Mouse (Mus musculus) layer of hippocampus, adult 18-20 months (tissue): ENCODE data around the gene Rpusd1. TPM values are rescaled to one million over a fixed set of nuclear protein-coding genes. Genes with fewer than 3 reads are reported as not detected.
"Not testable (repeated sequence)": the region's sequence is repeated elsewhere in the genome, so short reads cannot be mapped to it uniquely, and the experiment has no call there.

Source experiments
- DNase-seq, 2 experiments: peaks; one replicate each; pipeline ENCODE4 v3.0.0; 2022; ENCODE audit warnings: low spot score in 2 of 2
- total RNA-seq, 2 experiments: library from RNA; stranded (reverse); gene quantifications; 2 replicates each; pipeline ENCODE4 v1.2.3; 2021

Gene Rpusd1
- total RNA-seq, 2 experiments from 2014 or later, result 63.5 to 64.1 TPM

DNA sequence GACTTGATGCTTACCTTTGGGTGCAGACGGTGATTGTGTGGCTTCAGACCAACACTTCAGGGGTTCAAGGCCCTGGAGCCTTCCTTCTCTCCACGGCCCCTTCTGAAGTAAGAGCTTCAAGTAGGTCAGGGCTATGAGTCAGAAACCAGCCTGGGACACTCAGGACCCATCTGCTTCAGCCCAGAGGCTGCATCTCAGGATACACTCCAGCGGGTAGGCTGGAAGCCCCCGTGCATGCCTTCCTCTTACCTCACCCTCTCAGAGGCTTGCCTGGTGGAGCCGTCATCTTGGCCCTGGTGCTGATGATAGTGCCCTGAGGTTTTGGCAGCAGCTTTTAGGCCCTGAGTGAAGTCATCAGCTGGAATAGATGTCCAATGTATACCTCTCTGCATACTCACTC lies 7.8 kb downstream of the Rpusd1 start:
- DNase-seq, result no peak

GRCm38 (mm10) chr17:25735745-25736144 lies 8.3 kb downstream of the Rpusd1 start, which contains the start of gene Mslnl:
TSS of gene Mslnl (plus strand) at chr17:25736042.
- no peak for DNase-seq

- no peak for DNase-seq
These were observed 11.4 kb downstream of the Rpusd1 start for GRCm38 (mm10) chr17:25738861-25739260.

GRCm38 (mm10) chr17:25741471-25741870 lies 14.0 kb downstream of the Rpusd1 start:
- not testable (repeated sequence) for DNase-seq

- no peak for DNase-seq
These were observed 16.4 kb downstream of the Rpusd1 start for GRCm38 (mm10) chr17:25743831-25744230.

DNA sequence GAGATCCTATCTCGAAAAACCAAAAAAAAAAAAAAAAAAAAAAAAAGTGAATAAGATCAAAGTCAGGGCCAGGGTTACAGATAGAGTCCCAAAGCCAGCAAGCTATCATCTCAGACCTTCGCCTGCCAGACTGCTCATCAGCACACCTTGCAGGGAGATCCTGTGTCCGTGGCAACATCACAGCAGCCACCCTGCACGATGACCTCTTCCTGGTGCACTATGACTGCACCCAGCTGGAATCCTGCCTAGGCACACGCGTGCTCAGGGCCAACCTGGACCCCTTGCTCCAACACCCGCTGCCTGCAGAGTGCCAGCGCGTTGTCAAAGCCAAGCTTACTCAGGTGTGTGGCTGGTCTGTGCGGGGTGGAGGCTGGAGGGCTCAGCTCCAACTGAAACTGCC lies 16.8 kb downstream of the Rpusd1 start:
- DNase-seq, result no peak

- no peak for DNase-seq
These were observed 20.8 kb downstream of the Rpusd1 start for GRCm38 (mm10) chr17:25748238-25748637.

DNA sequence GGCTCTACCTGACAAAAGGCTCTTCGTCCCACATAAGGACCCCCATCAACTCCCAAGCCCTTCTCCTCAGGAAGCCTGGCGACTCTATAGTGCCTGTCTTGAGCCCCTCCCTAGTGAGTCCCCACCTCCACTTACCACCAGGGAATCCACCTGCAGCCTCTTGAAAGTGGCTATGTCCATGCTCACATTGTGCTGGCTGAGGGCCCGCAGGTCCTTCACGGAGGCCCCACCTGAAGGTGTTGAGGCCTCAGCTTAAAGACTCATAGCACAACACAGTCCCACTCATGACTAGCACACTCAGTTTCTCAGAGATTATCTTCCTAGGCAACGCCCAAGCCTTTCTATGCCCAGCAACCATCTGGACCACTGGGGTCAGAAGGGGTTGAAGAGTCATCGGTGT lies 21.8 kb downstream of the Rpusd1 start:
- no peak for DNase-seq

DNA sequence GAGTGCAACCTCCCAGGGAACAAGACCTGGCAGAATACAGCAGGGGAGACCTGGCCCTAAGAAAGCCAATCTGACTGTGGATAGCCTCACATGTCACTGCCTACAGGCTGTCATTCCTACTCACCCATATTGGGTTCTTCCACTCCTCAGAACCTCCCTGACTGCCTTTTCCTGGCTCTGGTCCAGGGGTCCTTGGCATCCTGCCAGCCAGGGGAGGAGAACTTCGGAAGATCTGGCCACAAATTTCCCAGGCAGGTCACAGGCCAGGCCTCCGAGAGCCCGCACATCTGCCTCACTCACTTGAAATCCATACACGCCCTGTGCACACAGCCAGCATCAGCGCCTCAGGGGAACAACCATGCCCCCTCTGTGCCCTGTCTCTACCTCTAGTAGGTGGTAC lies 24.0 kb downstream of the Rpusd1 start:
- no peak for DNase-seq

DNA sequence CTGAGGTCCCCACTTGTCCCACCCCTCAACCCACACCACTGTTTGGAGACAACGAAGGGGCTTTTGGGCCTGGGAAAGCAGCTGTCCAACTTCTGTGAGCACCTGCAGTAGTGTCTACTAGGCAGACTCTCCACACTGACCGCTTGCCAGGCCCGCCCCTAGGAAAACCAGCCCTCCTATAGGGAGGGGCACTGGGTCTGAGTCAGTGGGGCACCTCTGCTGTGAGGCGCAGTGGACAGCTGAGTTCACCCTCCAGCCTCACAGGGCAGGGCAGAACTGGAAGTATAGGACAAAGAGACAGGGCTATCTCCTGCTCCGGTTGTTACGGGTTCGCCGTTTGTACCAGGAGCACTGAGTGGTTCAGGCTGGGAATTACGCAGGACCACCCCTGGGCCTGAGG lies 26.8 kb downstream of the Rpusd1 start, which contains the start of gene Msln:
Msln (minus strand) TSS at position 138 of the 400 bp plus-strand sequence.
- no peak for DNase-seq

GRCm38 (mm10) chr17:25755086-25755485 lies 27.6 kb downstream of the Rpusd1 start:
- DNase-seq, result no peak

GRCm38 (mm10) chr17:25755627-25756377 lies 28.3 kb downstream of the Rpusd1 start:
- no peak for DNase-seq

- no peak for DNase-seq
These were observed 29.1 kb downstream of the Rpusd1 start for GRCm38 (mm10) chr17:25756378-25757242.

DNA sequence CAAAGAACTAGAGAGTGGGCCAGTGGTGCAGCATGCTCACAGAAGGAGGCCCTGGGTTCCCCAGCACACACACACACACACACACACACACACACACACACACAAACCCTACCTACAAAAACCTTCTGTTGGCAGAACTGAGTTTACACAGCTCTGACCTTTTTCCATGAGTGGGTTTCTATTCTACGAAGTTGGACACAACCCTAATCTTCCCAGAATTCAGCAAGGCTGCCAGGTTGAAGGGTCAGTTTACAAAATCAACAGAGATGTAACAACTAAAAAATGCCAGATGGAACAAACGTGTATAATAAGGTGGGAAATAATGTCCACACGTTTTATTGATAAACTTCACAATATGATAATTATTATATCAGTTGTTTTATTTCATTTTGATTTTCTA lies 30.2 kb downstream of the Rpusd1 start:
- DNase-seq, result no peak

- DNase-seq, result no peak
These were observed 32.7 kb downstream of the Rpusd1 start for GRCm38 (mm10) chr17:25760148-25760547.

DNA sequence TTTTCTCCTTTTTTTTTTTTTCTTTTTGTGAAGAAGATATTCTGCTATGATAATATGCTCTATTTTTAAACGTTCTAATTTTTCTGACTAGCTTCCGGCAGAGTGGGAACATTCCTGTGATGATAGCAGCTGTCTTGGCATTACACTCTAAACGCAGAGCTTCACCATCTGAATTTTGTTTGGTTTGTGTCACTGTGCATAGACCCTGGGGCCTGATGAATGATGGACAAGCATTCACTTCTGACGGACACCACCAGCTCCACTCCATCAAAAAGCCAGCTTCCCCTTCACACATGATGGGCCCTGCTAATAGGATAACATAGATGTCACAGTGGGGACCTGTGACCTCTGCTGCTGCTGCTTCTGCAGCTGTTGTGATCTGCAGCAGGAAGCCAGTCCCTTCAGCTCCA lies 34.1 kb downstream of the Rpusd1 start:
- peak in 1 of 2 experiments; percentile 80 for DNase-seq

DNA sequence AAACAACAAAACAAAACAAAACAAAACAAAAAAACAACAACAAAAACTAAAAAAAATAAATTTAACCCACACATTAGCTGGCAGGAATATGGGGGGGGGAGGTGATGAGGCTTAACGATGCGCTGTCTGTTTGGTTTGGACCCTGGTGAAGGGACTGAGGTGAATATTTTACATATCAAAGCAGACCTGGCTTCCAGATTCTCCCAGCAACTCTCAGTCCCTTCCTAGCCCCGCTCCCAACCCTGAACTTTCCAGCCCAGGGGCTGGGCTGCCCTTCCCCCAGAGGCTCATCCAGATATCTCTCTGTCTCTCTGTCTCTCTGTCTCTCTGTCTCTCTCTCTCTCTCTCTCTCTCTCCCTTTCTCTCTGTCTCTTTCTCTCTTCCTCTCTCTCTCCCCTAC lies 35.1 kb downstream of the Rpusd1 start:
- DNase-seq, result no peak

DNA sequence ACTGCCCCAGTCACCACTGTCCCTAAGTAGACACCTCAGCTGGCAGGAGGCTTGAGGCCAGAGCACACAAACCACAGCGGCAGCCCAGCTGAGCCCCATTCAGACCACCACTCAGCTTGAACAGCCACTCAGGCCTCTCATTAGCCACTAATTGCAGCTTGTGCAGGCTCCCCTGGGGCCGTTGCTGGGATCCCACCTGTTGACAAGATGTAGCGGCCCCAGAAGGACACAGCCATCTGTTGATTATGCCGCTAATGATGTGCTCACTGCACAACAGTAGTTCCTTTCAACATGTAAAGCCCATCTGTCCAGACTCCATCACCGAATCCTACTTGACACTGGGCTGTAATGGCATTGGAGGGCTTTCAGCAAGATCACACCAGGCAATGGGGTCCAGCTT lies 38.4 kb downstream of the Rpusd1 start:
- no peak for DNase-seq

DNA sequence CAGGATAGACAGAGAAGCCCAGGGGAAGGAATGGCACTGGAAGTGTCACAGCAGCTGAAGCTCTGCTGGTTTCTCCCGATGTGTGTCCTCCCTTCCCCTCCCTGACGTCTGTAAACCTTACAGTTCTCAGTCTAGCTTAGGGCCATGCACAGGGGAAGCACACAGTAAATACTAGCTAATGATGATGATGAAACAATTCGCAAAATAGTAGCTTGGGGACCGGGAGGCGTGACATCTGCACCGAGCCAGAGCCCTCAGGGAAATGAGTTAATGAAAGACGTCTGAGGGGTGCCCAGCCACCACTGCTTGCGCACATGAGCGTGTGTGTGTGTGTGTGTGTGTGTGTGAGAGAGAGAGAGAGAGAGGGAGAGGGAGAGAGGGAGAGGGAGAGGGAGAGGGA lies 41.9 kb downstream of the Rpusd1 start:
- DNase-seq, result no peak

DNA sequence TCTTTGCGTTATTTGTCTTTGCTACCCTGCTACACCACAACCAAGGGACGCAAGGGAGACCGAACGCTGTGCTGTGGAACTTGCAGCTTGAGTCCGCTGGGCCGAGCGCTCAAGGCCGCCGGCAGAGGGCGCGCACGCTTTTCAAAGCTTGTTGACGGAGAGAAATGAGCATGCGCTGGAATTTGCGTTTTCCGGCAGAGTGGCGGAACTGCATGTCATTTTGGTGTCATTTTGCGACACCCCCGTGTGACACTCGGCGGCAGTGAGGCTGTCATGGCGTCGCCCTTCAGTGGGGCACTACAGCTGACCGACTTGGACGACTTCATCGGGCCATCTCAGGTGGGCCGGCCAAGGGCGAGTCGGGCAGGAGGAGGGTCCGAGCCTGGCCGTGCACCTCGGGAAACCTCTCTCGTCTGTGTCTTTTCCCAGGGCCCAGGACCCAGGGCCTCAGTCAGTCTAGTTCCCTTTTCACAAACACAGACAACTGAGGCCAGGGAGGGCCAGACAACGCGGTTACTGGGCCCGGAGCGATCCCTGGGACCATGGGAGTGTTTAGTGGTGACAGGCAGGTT lies 46.2 kb downstream of the Rpusd1 start, which contains the start of gene Narfl:
Narfl (plus strand) TSS at position 228 of the 572 bp plus-strand sequence.
- DNase-seq, result peak; percentile 96 to 99

DNA sequence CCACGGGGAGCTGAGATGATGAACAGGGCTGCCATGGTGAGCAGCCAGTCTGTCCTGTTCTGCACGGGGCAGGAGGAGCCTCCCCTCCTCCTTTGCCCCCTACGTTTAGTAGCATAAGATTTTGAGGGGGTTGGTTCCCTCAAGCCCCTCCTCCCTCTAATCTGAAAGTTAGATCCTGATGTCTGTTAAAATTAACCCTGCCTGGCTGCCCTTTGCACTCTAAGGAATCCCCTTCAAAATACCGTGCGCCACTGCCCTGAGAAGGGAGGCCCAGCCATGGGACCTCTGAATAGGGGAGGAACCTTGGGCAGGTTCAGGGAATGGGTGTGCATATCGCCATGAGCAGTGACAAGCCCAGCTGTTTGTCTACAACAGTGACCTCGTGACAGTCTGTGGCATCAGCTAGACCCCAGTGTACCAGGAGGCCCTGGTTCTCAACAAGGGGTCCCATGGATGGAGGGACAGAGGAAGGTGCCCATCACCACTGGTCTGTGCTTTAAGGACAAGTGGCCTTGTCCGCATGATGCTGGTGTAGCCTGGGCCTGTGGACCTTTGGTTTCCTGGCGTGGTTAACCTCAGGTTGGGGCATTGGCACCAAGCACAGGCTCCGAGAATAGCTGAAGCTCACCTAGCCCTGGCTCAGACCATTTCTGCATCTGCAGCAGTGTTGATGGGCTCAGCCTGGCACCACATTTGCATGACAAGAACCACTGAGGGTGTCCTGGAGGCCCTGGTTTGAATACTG lies 48.0 kb downstream of the Rpusd1 start:
- DNase-seq, result no peak
